Mouse (Mus musculus) brain, adult 2 months (tissue): ENCODE data around the gene Cpsf6.

ENCODE experiments used
- DNase-seq: peaks from one replicate; pipeline ENCODE4 v3.0.0; 2011; ENCODE audit warnings: low read depth, low spot score

Cpsf6 gene

GRCm38 (mm10) chr10:117335649-117336048 is 44.2 kb downstream of the Cpsf6 start:
- DNase-seq: no peak

DNA sequence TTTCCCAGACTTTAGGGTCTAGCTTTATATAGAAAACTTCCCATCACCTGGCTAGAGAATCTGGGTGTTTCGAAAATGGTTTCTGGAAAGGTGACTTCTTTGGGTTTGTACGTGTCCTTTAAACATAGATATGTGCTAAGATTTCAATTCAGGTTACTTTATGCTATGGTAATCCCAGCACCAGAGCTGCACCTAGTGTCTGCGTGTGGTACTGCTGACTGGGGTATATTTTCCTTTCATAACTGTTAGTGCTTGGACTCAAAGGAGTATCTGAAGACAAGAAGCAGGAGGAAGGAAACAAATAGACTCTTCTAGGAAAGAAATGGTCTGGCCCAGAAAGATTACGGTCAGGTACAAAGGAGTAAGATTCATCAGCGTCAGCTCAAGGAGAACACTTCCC is 49.3 kb downstream of the Cpsf6 start:
- DNase-seq: peak; percentile 15

- no peak for DNase-seq
Measured at GRCm38 (mm10) chr10:117323782-117324181, 56.0 kb downstream of the Cpsf6 start.

- no peak for DNase-seq
Measured at GRCm38 (mm10) chr10:117322630-117323029, 57.2 kb downstream of the Cpsf6 start.

- DNase-seq: no peak
Measured at GRCm38 (mm10) chr10:117320571-117320981, 59.2 kb downstream of the Cpsf6 start.

DNA sequence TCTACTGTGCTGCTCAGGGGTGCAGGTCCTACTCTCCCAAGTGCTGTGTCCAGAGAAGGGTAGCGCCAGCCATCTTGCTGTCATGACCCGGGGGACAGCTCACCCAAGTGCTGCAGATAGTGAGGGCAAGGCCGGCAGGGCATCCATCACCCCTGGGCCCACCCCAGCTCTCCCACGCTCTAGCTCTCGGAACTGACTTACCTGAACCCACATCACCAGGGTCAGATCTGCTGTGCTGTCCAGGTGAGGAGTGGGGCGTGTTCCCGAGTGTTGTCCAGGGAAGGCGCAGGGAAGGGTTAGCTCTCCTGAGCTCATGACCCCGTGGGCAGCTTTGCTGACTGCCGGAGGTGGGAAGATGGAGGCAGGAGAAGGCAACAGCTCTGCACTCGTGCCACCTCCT is 63.4 kb downstream of the Cpsf6 start:
- DNase-seq: no peak

DNA sequence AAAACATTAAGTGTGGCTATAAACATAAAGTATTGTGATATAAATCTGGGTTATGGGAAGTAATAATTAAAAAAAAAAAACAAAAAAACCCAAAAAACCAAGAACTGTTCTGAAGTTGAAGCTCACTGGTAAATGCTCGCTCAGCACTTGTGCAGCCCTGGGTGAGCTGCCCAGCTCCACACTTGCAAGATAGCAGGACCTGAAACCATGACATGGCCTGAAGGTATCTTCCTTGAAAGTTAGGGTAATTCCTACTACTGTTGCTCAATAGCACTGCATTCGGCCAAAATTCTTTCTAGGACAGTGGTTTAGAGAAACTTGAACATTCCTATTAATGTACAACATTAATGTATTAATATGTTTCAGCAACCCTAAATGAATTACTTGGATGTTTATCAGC is 66.7 kb downstream of the Cpsf6 start:
- DNase-seq: no peak

- DNase-seq: no peak
Measured at GRCm38 (mm10) chr10:117312168-117312567, 67.6 kb downstream of the Cpsf6 start.

GRCm38 (mm10) chr10:117304371-117304770 is 75.4 kb downstream of the Cpsf6 start:
- no peak for DNase-seq

- no peak for DNase-seq
Measured at GRCm38 (mm10) chr10:117301688-117302087, 78.1 kb downstream of the Cpsf6 start.

DNA sequence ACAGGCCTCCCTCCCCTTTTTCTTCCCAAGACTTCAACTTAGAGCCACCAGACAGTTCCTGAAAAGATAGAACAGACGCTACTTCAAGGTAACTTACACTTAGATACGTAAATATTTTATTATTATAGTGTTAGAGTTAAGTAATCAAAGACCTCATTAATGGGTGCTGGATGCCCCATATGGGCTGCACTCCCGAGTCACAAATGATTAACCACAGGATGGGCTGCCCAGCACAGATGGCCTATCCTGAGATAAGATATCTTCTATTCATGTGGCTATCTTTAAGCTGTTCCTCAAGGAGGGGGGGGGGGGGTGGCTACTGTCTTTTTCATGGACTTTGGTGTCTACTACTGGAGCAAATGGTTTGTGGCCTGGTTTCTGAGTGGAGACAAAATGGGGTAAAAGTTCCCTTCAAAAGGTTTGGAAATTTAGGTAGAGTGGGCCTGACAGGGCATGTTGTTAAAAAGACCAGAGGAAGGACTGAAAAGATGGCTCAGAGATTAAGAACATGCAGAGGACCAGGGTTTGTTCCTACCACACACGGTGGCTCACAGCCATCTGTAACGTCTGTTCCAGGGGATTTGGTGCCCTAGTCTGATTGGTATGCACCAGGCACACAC is 79.8 kb downstream of the Cpsf6 start:
- DNase-seq: no peak

- DNase-seq: no peak
Measured at GRCm38 (mm10) chr10:117299106-117299505, 80.7 kb downstream of the Cpsf6 start.

- no peak for DNase-seq
Measured at GRCm38 (mm10) chr10:117298336-117298735, 81.5 kb downstream of the Cpsf6 start.
